Mouse (Mus musculus) effector memory CD4-positive, alpha-beta T cell, adult 5 months (primary cell): Measurements from ENCODE around the gene Gabrg1. TPM values are rescaled to one million over a fixed set of nuclear protein-coding genes. Genes with fewer than 3 reads are reported as not detected.

ENCODE experiments used
- polyA plus RNA-seq: library from polyadenylated mRNA; unstranded; fragments of 100-300 nt; shearing (Covaris generic); gene quantifications from one replicate; pipeline ENCODE4 v1.2.1, GENCODE M21; 2017

The Gabrg1 gene
- polyA plus RNA-seq: not detected

DNA sequence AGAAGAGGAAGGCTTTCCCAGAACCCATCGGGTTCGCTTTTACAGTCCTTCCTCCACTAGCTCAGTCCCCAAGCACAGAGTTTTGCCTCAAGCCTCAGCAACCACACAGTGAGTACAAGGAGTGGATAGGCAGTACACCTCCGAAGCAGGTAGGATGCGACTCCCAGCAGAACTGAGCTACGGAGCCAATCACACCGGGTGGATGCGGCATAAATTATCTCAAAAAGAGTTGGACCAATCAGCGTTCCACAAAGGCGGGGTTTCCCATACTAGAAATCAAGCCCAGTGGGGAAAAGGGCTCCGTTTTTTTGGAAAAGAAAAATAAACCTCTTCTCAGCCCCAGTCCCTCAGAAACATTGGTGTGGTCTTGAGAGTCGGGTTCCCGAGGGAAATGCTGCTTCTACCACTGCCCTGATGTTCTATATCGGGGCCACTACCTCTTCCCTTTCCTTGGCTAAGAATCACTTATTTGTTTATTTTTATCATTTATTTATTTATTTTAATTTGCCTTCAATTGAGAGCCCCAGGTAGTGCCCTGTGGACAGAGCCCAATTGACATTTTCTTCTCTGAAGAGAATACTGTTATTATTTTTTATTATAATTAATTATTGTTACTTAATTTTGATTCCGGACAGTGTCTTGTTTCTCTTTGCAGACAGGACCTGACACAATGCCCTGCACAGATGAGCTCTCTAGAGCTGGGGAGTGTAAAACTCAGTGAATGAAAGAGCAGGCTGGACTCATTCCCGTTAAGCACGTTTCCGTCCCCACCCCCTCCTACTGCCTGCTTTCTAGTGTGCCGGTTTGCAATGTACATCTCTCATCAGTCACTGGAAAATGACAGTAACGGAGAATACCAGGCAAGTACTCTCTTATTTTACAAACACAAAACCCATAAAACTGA lies at the start of gene Gabrg1:
Gabrg1 (minus strand) TSS at position 426 of the 904 bp plus-strand sequence.

